Mouse (Mus musculus) CH12.LX (cell line): ENCODE results near the gene Sbds. TPM values are rescaled to one million over a fixed set of nuclear protein-coding genes. Genes with fewer than 3 reads are reported as not detected.
A peak's percentile ranks its signal among the peaks of the same experiment; 100 is the strongest.

ENCODE experiments used
- DNase-seq: peaks from one replicate; pipeline ENCODE4 v3.0.0-alpha.2; 2013; ENCODE audit errors: extremely low read depth
- H3K27ac ChIP-seq: 2 replicates; pipeline ENCODE4 v1.5.1; 2012; ENCODE audit warnings: low read depth, mild to moderate bottlenecking, control low read depth, moderate library complexity; ENCODE audit not compliant: insufficient read depth
- H3K27me3 ChIP-seq: replicated peaks from 2 replicates; pipeline ENCODE3; 2012; ENCODE audit warnings: inconsistent platforms
- H3K36me3 ChIP-seq, 2 experiments: replicated peaks in 1 of 2; 2 replicates each; pipeline versions ENCODE3 to v1.6.1; 2012; ENCODE audit warnings: inconsistent platforms in 1 of 2, low read length in 1 of 2, mild to moderate bottlenecking in 1 of 2, mixed read lengths in 1 of 2, moderate library complexity in 1 of 2; ENCODE audit not compliant: control insufficient read depth in 1 of 2, insufficient read depth in 1 of 2
- H3K4me1 ChIP-seq, 2 experiments: 2 replicates each; pipeline ENCODE4 v1.6.1; 2012; ENCODE audit warnings: inconsistent platforms in 1 of 2, moderate library complexity in 1 of 2; ENCODE audit not compliant: insufficient read depth in 2 of 2, control insufficient read depth in 1 of 2
- H3K4me2 ChIP-seq: 2 replicates; pipeline ENCODE4 v1.6.1; 2012; ENCODE audit warnings: low read depth, mild to moderate bottlenecking, control low read depth; ENCODE audit not compliant: poor library complexity, insufficient read depth, severe bottlenecking
- H3K4me3 ChIP-seq, 3 experiments: fragments of 150-350 bp in 1 of 3; sonication (generic) in 1 of 3; replicated peaks in 1 of 3; 2 replicates each; pipeline versions ENCODE3 to v1.5.1; 2011 to 2012; ENCODE audit warnings: low read depth in 2 of 3, low read length in 2 of 3, mild to moderate bottlenecking in 2 of 3, moderate library complexity in 2 of 3, control low read depth in 1 of 3, improper control_type of control experiment in 1 of 3, inconsistent platforms in 1 of 3, mixed read lengths in 1 of 3; ENCODE audit not compliant: poor library complexity in 1 of 3
- H3K79me2 ChIP-seq: replicated peaks from 2 replicates; pipeline ENCODE4 v1.6.1; 2012; ENCODE audit warnings: mild to moderate bottlenecking, moderate library complexity; ENCODE audit not compliant: control insufficient read depth, poor library complexity, insufficient read depth, severe bottlenecking; ENCODE audit errors: extremely low read depth
- H3K9ac ChIP-seq: 2 replicates; pipeline ENCODE4 v1.6.1; 2012; ENCODE audit warnings: low read depth, mild to moderate bottlenecking, control low read depth, moderate library complexity; ENCODE audit not compliant: insufficient read depth
- H3K9me3 ChIP-seq: replicated peaks from 2 replicates; pipeline ENCODE3; 2012; ENCODE audit warnings: low read length, inconsistent platforms, mixed read lengths
- BHLHE40 ChIP-seq: IDR thresholded peaks from 2 replicates; pipeline ENCODE4 v1.6.1; 2011; ENCODE audit warnings: mild to moderate bottlenecking, low read depth, low read length, improper control_type of control experiment
- CTCF ChIP-seq, 2 experiments: IDR thresholded peaks in 1 of 2; conservative IDR thresholded peaks in 1 of 2; 2 replicates each; pipeline ENCODE4 v1.5.1; 2011 to 2012; ENCODE audit warnings: low read depth in 2 of 2, low read length in 2 of 2, improper control_type of control experiment in 1 of 2, inconsistent platforms in 1 of 2, mild to moderate bottlenecking in 1 of 2, moderate library complexity in 1 of 2
- E2F4 ChIP-seq: IDR thresholded peaks from 2 replicates; pipeline ENCODE4 v1.6.1; 2011; ENCODE audit warnings: low read depth, low read length, improper control_type of control experiment; ENCODE audit not compliant: insufficient replicate concordance
- ELF1 ChIP-seq: IDR thresholded peaks from 2 replicates; pipeline ENCODE4 v1.6.1; 2014; ENCODE audit warnings: low read depth, mild to moderate bottlenecking, inconsistent platforms, low read length, improper control_type of control experiment
- GABPA ChIP-seq: IDR thresholded peaks from 2 replicates; pipeline ENCODE4 v1.6.1; 2012; ENCODE audit warnings: low read depth, low read length, improper control_type of control experiment, inconsistent platforms; ENCODE audit not compliant: insufficient replicate concordance
- KAT2A ChIP-seq: IDR thresholded peaks from 2 replicates; pipeline ENCODE4 v1.6.1; 2012; ENCODE audit warnings: low read length, improper control_type of control experiment, inconsistent platforms; ENCODE audit not compliant: insufficient replicate concordance
- PAX5 ChIP-seq: IDR thresholded peaks from 2 replicates; pipeline ENCODE4 v1.6.1; 2012; ENCODE audit warnings: low read length, inconsistent platforms, mixed read lengths
- RAD21 ChIP-seq: IDR thresholded peaks from 2 replicates; pipeline ENCODE4 v1.6.1; 2011; ENCODE audit warnings: low read depth, mild to moderate bottlenecking, low read length, improper control_type of control experiment, moderate library complexity
- RCOR1 ChIP-seq: conservative IDR thresholded peaks from 2 replicates; pipeline ENCODE4 v1.6.1; 2012; ENCODE audit warnings: low read depth, mild to moderate bottlenecking, inconsistent platforms, low read length, improper control_type of control experiment
- SMC3 ChIP-seq: IDR thresholded peaks from 2 replicates; pipeline ENCODE4 v1.6.1; 2011; ENCODE audit warnings: low read depth, low read length, improper control_type of control experiment
- TBP ChIP-seq: conservative IDR thresholded peaks from 2 replicates; pipeline ENCODE4 v1.6.1; 2011; ENCODE audit warnings: low read depth, low read length, improper control_type of control experiment
- USF1 ChIP-seq: IDR thresholded peaks from 2 replicates; pipeline ENCODE4 v1.6.1; 2014; ENCODE audit warnings: low read depth, mild to moderate bottlenecking, inconsistent platforms, low read length, improper control_type of control experiment
- USF2 ChIP-seq: conservative IDR thresholded peaks from 2 replicates; pipeline ENCODE4 v1.6.1; 2011; ENCODE audit warnings: low read depth, low read length, improper control_type of control experiment
- ZC3H11A ChIP-seq: IDR thresholded peaks from 2 replicates; pipeline ENCODE4 v1.6.1; 2012; ENCODE audit warnings: low read depth, mild to moderate bottlenecking, inconsistent platforms, low read length, improper control_type of control experiment
- ZNF384 ChIP-seq: IDR thresholded peaks from 2 replicates; pipeline ENCODE4 v1.6.1; 2012; ENCODE audit warnings: low read depth, low read length, improper control_type of control experiment, inconsistent platforms
- dilution Hi-C: fragments of 300-500 bp; cut with MboI; formaldehyde crosslinking; loops from 2 replicates; pipeline ENCODE4 v1.14.3; 2020; ENCODE audit warnings: low sequenced_read_pairs; ENCODE audit not compliant: extremely low pct_unique_long_range_greater_than_20kb, extremely low pct_ligation_motif_present
- in situ Hi-C: fragments of 300-500 bp; cut with MboI; formaldehyde crosslinking; loops from 3 replicates; pipeline ENCODE4 v1.14.3; 2019; ENCODE audit warnings: low sequenced_read_pairs, low pct_ligation_motif_present, low pct_unique_long_range_greater_than_20kb, mixed read lengths
- polyA plus RNA-seq: library from polyadenylated mRNA; unstranded; fragments of >175 nt; gene quantifications from 2 replicates; pipeline ENCODE4 v1.2.1, GENCODE M21; 2012; ENCODE audit warnings: low read depth; ENCODE audit not compliant: insufficient read length
- total RNA-seq, 2 experiments: library from RNA; depleted of rRNA; stranded (reverse); fragments of 300-350 nt in 1 of 2; fragments of >200 nt in 1 of 2; gene quantifications; 2 replicates each; pipeline ENCODE4 v1.2.3; 2012 to 2014

Sbds gene
- total and polyA plus RNA-seq, 3 experiments, result 37.0 to 81.2 (median 43.9) TPM

- dilution Hi-C loops (no loop called here), in situ Hi-C loops (no loop called here)
- no peak for DNase-seq
Measured at GRCm38 (mm10) chr5:130272344-130272743, 17.0 kb upstream of the Sbds start.

GRCm38 (mm10) chr5:130268976-130269375 lies 13.6 kb upstream of the Sbds start:
- Histone ChIP-seq H3K27me3 (no peaks in the 10 kb centered on the region), H3K79me2 (peaks cover 3% of the 10 kb centered on the region; the same call in 1 of the 2 replicates), H3K9me3 (no peaks in the 10 kb centered on the region), H3K4me2 (no peak overlapping the region), H3K36me3 (peaks cover 69 to 98% of the 10 kb centered on the region in 2 experiments), H3K9ac (no peak overlapping the region), H3K4me1 (no peaks in the 10 kb centered on the region), H3K4me3 (no peak overlapping the region), H3K27ac (no peak overlapping the region)
- DNase-seq, result no peak
- in situ Hi-C loops (loop anchor here (5.0 kb wide), 1 partner anchor 583 kb away; no protein-coding TSS in a partner anchor), dilution Hi-C loops (no loop called here)
- TF ChIP-seq GABPA (no peak), RCOR1 (no peak), KAT2A (no peak), ZNF384 (no peak), USF1 (no peak), BHLHE40 (no peak), TBP (no peak), USF2 (no peak), RAD21 (no peak), ZC3H11A (no peak), SMC3 (no peak), E2F4 (no peak), CTCF (conservative IDR thresholded peaks at IDR 0.05 in 1 of 2, IDR thresholded peaks at IDR 0.05 in 1 of 2; ENCODE audit: low read depth in 2 of 2, low read length in 2 of 2) (no peak)

More at GRCm38 (mm10) chr5:130272344-130272743, 17.0 kb upstream of the Sbds start:
- H3K4me3 ChIP-seq, result no peak overlapping the region
- H3K27ac ChIP-seq, result no peak overlapping the region
- peaks cover 68 to 92% of the 10 kb centered on the region in 2 experiments for H3K36me3 ChIP-seq
- H3K27me3 ChIP-seq, result no peaks in the 10 kb centered on the region
- no peak overlapping the region for H3K9ac ChIP-seq
- H3K79me2 ChIP-seq, result no peaks in the 10 kb centered on the region
- no peak overlapping the region for H3K4me2 ChIP-seq
- H3K9me3 ChIP-seq, result no peaks in the 10 kb centered on the region
- H3K4me1 ChIP-seq, result no peaks in the 10 kb centered on the region
- peak; percentile 17 to 39; a peak in 3 of 4 replicates for TF ChIP-seq CTCF (conservative IDR thresholded peaks at IDR 0.05 in 1 of 2, IDR thresholded peaks at IDR 0.05 in 1 of 2; ENCODE audit: low read depth in 2 of 2, low read length in 2 of 2)
- TF ChIP-seq ELF1, result no peak
- peak; percentile 5 for TF ChIP-seq RAD21

GRCm38 (mm10) chr5:130267316-130267715 lies 12.0 kb upstream of the Sbds start:
- in situ Hi-C loops, result loop anchor here (5.0 kb wide), 1 partner anchor 585 kb away; no protein-coding TSS in a partner anchor
- Histone ChIP-seq H3K36me3 (peaks cover 71 to 99% of the 10 kb centered on the region in 2 experiments), H3K9ac (no peak overlapping the region), H3K9me3 (no peaks in the 10 kb centered on the region)
- DNase-seq, result peak; percentile 34
- peak; percentile 56 to 62 for TF ChIP-seq CTCF (conservative IDR thresholded peaks at IDR 0.05 in 1 of 2, IDR thresholded peaks at IDR 0.05 in 1 of 2; ENCODE audit: low read depth in 2 of 2, low read length in 2 of 2)
- no peak for TF ChIP-seq PAX5
- TF ChIP-seq, all 38 proteins: peak for 1
- dilution Hi-C loops, result no loop called here
- Histone ChIP-seq H3K4me2 (no peak overlapping the region), H3K27me3 (no peaks in the 10 kb centered on the region), H3K79me2 (peaks cover 3% of the 10 kb centered on the region; the same call in 1 of the 2 replicates), H3K4me3 (no peak overlapping the region), H3K4me1 (no peaks in the 10 kb centered on the region), H3K27ac (no peak overlapping the region)
